Mouse (Mus musculus): ENCODE measurements around the gene Il19. TPM values are rescaled to one million over a fixed set of nuclear protein-coding genes. Genes with fewer than 3 reads are reported as not detected.

Gene Il19
- total RNA-seq, 2 experiments from 2014 or later = not detected

DNA sequence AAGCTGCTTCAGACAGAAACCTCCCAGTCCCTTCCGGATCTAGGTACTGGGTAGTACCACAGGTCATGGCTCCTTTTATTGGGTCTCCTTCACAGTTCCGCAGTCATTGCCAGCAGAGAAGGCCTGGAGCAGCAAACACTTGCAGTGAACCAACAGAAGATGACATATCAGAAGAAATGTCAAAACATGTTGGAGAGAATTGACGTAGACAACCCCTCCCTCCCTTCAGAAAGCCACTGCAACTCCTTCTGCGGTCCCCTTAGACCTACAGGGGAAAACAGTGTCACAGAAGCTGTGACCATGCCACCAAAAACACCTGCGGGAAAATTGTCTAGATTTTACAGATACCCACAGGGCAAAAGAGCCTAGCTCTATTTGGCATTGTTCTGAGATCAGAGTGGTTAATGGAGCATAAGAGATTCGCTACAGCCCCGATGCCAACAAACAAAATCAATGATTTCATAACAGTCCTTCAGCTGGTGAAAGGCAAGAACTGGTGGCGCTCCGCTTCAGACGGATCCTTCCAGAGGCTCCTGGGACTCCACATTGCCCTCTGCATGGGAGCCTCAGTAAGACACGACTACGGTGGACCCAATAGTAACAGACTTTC is 28.4 kb downstream of the Il19 start, which contains the start of gene Il20:
Gene Il20, minus strand, starts transcription at position 51 of the 610 bp plus-strand sequence.
- no peak within 1 kb of the TSS for H3K27ac ChIP-seq
- no peak within 1 kb of the TSS for H3K4me3 ChIP-seq
- TF ChIP-seq CTCF (conservative IDR thresholded peaks at IDR 0.05) = no peak
- DNase-seq (ENCODE audit: low spot score in 2 of 2) = no peak

DNA sequence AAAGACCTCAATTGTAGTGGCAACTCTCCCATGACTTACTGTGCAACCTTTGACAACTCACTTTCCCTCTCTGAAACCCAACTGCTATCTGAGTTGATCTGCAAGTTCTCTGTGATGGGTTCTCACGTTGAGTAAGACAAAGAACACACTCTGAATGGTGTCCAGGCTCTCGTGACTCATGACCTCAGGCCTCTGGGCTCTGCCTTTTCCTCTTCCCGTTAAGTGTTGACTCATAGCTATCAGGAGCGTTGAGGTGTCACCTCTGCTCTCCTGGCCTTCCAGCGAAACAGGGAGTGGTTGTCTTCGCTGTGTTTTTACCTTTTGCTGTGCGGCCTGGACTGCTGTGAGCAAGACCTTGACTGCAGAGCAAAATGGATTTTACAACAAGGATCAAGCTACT is 37.4 kb downstream of the Il19 start:
- DNase-seq (ENCODE audit: low spot score in 2 of 2) = no peak
- no peak for TF ChIP-seq CTCF (conservative IDR thresholded peaks at IDR 0.05)
- no peak overlapping the region for H3K4me3 ChIP-seq
- no peak overlapping the region for H3K27ac ChIP-seq

DNA sequence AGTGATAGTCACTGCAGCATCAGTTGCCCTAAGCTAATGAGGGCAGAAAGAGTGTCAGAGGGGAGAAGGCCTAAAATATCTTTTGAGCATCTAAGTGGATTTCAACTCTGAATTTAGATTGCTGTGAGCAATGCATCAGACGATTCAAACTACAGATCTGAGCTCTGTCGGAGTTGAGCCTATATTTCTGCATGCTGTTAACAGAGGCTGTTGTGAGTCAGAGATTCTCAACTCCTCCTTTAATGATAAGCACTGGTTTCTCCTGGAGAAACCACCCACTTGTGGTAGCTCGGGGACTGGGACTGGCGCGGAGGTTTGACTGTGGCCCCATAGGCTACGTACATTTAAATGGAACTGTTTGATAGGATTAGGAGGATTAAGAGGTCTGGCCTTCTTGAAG is 45.4 kb downstream of the Il19 start:
- no peak for DNase-seq (ENCODE audit: low spot score in 2 of 2)
- H3K4me3 ChIP-seq = no peak overlapping the region
- TF ChIP-seq CTCF (conservative IDR thresholded peaks at IDR 0.05) = no peak
- H3K27ac ChIP-seq = no peak overlapping the region

DNA sequence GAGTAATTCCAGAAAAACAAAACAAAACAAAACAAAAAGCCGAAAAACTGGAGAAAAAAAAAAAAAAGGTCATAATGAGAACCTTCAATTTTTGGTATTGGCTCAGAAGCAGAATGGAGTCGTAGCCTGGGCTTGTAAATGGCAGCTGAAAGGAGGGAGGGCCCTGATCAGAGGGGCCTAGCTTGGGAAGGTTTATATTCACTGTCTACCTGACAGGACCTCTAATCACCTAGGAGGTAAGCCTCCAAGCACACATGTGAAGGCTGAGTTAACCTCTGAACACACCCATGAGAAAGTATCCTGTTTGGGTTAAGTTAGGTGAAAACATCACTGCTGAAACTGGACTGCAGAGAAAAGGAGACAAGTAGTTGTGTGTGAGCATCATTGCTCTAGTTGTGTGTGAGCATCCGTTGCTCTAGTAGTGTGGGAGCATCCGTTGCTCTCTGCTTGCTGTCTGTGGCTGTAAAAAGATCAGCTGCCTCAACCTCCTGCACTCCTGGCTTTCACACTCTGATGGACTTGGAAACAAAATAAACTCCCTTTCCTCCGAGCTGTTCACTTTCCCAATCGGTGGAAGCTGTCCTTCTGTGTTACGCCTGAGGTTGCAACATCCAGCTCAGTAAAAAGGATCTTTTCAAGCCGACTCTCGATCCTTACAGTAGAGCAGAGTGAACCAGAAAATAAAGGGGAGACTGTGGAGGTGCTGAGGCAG is 46.4 kb downstream of the Il19 start:
- H3K27ac ChIP-seq = no peak overlapping the region
- no peak for TF ChIP-seq CTCF (conservative IDR thresholded peaks at IDR 0.05)
- H3K4me3 ChIP-seq = no peak overlapping the region
- DNase-seq (ENCODE audit: low spot score in 2 of 2) = no peak

GRCm38 (mm10) chr1:130892446-130892845 is 47.5 kb downstream of the Il19 start:
- no peak overlapping the region for H3K4me3 ChIP-seq
- H3K27ac ChIP-seq = no peak overlapping the region
- DNase-seq (ENCODE audit: low spot score in 2 of 2) = no peak
- TF ChIP-seq CTCF (conservative IDR thresholded peaks at IDR 0.05) = no peak

GRCm38 (mm10) chr1:130887354-130887753 is 52.6 kb downstream of the Il19 start, which contains the start of gene Il24:
Gene Il24, minus strand, starts transcription at chr1:130887454.
- Histone ChIP-seq H3K4me3 (no peak within 1 kb of the TSS), H3K27ac (no peak within 1 kb of the TSS)
- no peak for DNase-seq (ENCODE audit: low spot score in 2 of 2)
- TF ChIP-seq CTCF (conservative IDR thresholded peaks at IDR 0.05) = no peak

GRCm38 (mm10) chr1:130883146-130883545 is 56.8 kb downstream of the Il19 start:
- Histone ChIP-seq H3K27ac (no peak overlapping the region), H3K4me3 (no peak overlapping the region)
- no peak for DNase-seq (ENCODE audit: low spot score in 2 of 2)
- TF ChIP-seq CTCF (conservative IDR thresholded peaks at IDR 0.05) = no peak

Other genes with a start within 250 kb of the Il19 start
- not detected for gene Gm29427, start 224.3 kb downstream of the Il19 start, total RNA-seq (2021)
- gene Yod1, start 222.8 kb downstream of the Il19 start, total RNA-seq (2021) = 10 to 100 TPM; 17.9 to 18.0 TPM
- gene Pfkfb2, start 210.9 kb downstream of the Il19 start, total RNA-seq (2021) = 10 to 100 TPM; 45.6 to 51.7 TPM
- gene AA986860, start 208.1 kb downstream of the Il19 start, total RNA-seq (2021) = 1 to 10 TPM; 1.4 to 1.6 TPM
- gene Fcamr, start 139.2 kb downstream of the Il19 start, total RNA-seq (2021) = not detected
- gene Pigr, start 113.4 kb downstream of the Il19 start, total RNA-seq (2021) = not detected
- under 1 TPM in 1 of 2 experiments, not detected in 1; 0.59 TPM for gene Fcmr, start 74.4 kb downstream of the Il19 start, total RNA-seq (2021)
- not detected for gene Il24, start 52.7 kb downstream of the Il19 start, total RNA-seq (2021)
- gene Il20, start 28.7 kb downstream of the Il19 start, total RNA-seq (2021) = not detected
- not detected for gene Il10, start 79.7 kb upstream of the Il19 start, total RNA-seq (2021)
- 10 to 100 TPM; 28.4 to 29.4 TPM for gene Mapkapk2, start 157.7 kb upstream of the Il19 start, total RNA-seq (2021)
- gene Dyrk3, start 198.2 kb upstream of the Il19 start, total RNA-seq (2021) = 10 to 100 TPM; 19.2 to 21.7 TPM
- 10 to 100 TPM; 41.2 to 48.6 TPM for gene Eif2d, start 213.1 kb upstream of the Il19 start, total RNA-seq (2021)

Measured in layer of hippocampus, adult 2 months (tissue).